Mouse (Mus musculus): ENCODE measurements around the gene Greb1.

GRCm38 (mm10) chr12:16630866-16631185 is 169.9 kb downstream of the Greb1 start:
- TF ChIP-seq CTCF (IDR thresholded peaks at IDR 0.05) = no peak
- TF ChIP-seq POLR2A (IDR thresholded peaks at IDR 0.05; ENCODE audit: insufficient read depth, low read depth, low read length) = no peak
